Mouse (Mus musculus) retina, embryonic 14.5 days (tissue): ENCODE measurements at regions not wholly inside any gene's neighbourhood (a gene's known extent, or its start where the extent isn't known, plus 50 kb on each side); places are given as distances from the start of the nearest gene placed in this dataset.

Experiments used
- DNase-seq: peaks from one replicate; pipeline ENCODE4 v3.0.0-alpha.2; 2015; ENCODE audit warnings: low spot score

DNA sequence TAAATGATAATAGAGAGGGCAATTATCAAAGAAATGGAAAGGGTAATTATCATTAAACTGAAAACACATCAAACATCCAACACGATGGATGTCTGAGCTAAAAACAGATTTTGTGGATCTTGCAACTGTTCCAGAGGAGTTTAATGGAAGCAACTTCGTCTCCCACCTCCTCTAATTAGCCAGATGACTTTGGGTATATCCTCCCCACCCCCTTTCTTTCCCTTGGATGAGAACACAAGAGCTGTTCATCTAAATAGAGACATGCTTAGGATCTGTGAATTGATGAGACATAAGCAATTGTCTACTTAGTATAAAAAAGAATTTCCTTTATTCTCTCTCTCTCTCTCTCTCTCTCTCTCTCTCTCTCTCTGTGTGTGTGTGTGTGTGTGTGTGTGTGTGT lies 333.7 kb upstream of the Adgrl2 start:
- no peak for DNase-seq

DNA sequence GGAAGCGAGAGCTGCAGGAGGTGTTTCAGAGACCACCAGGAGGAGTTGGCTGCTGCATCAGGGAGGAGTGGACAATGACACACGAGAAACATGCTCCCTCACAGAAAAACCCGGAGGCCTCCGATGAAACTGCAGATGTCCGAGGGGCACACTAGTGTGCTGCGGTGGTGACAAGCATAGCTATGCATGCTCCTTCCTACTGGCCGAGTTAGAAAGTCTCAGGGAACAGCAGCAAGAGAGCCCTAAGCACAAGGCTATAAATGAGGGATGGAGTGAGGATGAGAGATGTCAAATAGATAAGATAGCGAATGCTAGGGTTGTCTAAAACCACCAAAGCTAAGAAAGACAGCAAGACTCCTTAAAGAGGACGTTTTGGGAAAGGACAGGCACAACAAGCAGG lies 328.4 kb upstream of the Adgrl2 start:
- no peak for DNase-seq

GRCm38 (mm10) chr3:149314258-149314657 lies 323.9 kb upstream of the Adgrl2 start:
- DNase-seq: no peak

GRCm38 (mm10) chr3:149313217-149313616 lies 322.9 kb upstream of the Adgrl2 start:
- DNase-seq: no peak

GRCm38 (mm10) chr3:149311576-149311975 lies 321.2 kb upstream of the Adgrl2 start:
- no peak for DNase-seq

DNA sequence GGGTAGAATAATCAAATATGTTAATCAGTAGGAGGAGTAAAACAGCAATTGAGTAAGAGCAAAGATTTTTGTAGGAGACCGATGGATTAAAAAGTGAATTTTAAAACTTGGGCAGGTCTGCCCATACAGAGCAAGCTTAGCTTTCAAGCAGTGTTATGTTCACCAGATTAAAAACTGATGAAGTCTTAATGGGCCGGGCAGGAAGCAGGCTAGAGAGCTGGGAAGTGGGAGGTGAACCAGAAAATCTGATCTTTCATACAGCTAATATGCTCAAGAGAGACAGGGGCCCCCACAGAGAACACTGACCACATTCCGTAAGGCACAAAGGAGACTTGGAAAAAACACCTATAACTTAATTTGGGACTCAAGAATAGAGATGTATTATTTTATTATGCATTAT lies 316.4 kb upstream of the Adgrl2 start:
- peak; percentile 76 for DNase-seq

- DNase-seq: no peak
Measured at GRCm38 (mm10) chr3:149306291-149306690, 315.9 kb upstream of the Adgrl2 start.

GRCm38 (mm10) chr3:149305440-149305839 lies 315.1 kb upstream of the Adgrl2 start:
- DNase-seq: no peak

- no peak for DNase-seq
Measured at GRCm38 (mm10) chr3:149305011-149305413, 314.7 kb upstream of the Adgrl2 start.

GRCm38 (mm10) chr3:149303418-149303817 lies 313.1 kb upstream of the Adgrl2 start:
- DNase-seq: no peak

- no peak for DNase-seq
Measured at GRCm38 (mm10) chr3:149300002-149300401, 309.6 kb upstream of the Adgrl2 start.

GRCm38 (mm10) chr3:149296419-149296962 lies 306.1 kb upstream of the Adgrl2 start:
- no peak for DNase-seq

DNA sequence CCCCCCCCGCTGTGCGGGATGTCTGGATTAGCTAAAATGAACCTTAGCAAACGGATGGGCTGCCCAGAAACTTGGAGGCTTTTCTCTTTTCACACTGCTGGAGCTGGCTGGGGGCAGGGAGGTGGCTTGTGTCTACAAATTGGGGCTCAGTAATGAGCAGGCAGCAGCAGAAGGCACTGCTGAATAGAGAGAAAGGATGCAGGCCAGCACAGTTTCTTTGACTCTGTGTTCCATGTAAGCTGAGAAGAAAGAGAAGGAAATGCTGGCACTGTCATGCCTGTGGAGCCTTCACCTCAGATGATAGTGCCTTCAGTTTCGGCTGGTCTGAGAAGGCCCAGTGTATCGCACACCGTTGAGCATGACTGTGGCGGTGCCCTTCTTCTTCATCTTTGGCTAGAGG lies 305.6 kb upstream of the Adgrl2 start:
- no peak for DNase-seq

DNA sequence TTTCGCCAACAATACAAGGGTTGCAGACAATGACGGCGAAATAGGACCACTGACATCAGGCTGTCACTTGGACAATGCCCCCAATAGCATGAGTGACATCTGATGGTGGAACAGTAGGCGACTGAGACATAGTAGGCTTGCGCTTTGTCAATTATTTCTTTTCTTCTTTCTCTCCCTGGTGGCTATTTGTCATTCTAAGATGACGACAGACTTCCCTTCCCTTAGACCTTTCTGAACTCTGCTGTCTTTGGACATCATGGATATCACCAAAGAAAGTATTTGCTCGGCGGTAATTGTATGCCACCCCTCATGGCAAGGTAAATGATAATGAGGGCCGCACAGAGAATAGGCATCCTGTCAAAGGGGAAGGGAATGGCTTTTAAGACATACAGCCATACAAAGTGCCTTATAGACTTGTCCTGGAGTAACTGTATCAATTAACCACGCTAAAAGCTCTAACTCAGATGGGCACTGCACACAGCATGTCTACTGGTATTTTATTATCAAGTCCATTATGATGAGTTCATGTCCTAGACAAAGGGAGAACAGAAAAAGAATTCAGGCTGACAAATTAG lies 305.0 kb upstream of the Adgrl2 start:
- peak; percentile 73 for DNase-seq

- no peak for DNase-seq
Measured at GRCm38 (mm10) chr3:149294445-149294844, 304.1 kb upstream of the Adgrl2 start.

- no peak for DNase-seq
Measured at GRCm38 (mm10) chr3:149292459-149292858, 302.1 kb upstream of the Adgrl2 start.

DNA sequence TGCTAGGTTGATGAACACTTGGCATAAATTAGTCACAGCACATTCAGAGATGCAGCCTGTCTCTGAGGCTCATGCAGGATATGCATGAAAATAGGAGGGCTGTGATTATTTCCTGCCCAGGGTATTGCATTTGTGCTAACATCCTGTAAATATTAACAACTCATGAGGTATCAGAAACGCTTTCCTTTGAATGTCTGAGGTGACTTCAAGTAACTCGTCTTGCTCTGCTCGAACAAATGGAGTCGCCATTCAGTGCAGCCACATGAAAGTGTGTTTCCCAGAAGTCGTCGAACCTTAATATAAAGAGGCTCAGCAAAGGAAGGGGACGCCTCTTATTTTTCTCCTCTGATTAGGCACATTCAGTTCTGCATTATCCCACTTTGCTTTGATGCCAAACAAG lies 301.1 kb upstream of the Adgrl2 start:
- DNase-seq: no peak

DNA sequence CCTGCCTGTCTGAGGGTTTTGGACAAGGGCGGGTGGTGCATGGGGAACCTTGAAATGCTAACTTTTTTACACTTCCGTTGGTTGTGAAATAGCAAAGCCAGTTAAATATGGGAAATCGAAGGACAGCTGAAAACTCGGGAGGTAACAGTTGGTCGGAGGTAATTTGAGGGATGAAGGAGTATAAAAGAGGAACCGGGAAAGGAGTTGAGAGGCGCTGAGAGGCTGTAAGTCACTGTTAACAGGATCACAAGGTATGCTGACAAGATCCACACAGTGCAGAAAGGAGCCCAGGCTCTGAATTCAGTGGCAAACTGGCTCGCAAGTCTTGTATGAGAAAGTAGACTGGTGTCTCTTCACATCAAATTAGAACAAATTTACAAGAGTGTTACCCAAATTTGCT lies 299.9 kb upstream of the Adgrl2 start:
- no peak for DNase-seq

DNA sequence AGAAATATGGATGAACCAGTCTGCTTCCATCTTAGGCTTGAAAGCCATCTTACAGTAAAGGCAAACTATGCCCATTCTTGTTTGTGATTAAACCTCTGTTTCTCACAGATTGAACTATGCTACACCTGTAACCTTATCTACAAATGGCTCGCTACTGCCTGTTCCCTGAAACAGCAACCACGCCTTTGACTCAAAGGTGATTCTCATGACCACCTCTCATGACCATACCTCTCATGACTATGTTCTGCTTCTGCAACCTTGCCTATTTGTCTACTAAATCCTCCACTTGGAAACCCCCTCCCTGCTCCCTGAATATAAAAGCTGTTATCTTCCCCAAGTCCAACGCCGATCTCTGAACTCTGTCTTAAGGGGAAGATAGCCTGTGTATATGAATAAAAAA lies 296.7 kb upstream of the Adgrl2 start:
- no peak for DNase-seq

DNA sequence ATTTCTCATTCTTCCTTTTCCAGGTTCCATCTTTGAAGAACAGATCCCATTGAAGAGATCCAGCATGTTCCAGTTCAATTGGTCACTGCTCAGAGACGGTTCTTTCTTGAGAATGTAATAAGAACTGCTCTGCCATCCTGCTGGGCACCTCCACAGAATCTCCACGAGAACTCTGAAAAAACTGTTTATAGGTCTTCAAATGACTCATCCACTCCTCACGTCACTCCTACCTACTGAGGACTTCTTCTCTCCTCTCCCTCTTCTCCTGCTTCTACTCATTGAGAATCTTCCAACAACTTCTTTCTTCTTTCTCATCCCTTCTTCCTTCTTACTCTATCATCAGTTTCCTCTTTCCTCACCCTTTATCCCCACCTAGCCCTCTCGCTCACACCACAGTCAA lies 294.6 kb upstream of the Adgrl2 start:
- no peak for DNase-seq

DNA sequence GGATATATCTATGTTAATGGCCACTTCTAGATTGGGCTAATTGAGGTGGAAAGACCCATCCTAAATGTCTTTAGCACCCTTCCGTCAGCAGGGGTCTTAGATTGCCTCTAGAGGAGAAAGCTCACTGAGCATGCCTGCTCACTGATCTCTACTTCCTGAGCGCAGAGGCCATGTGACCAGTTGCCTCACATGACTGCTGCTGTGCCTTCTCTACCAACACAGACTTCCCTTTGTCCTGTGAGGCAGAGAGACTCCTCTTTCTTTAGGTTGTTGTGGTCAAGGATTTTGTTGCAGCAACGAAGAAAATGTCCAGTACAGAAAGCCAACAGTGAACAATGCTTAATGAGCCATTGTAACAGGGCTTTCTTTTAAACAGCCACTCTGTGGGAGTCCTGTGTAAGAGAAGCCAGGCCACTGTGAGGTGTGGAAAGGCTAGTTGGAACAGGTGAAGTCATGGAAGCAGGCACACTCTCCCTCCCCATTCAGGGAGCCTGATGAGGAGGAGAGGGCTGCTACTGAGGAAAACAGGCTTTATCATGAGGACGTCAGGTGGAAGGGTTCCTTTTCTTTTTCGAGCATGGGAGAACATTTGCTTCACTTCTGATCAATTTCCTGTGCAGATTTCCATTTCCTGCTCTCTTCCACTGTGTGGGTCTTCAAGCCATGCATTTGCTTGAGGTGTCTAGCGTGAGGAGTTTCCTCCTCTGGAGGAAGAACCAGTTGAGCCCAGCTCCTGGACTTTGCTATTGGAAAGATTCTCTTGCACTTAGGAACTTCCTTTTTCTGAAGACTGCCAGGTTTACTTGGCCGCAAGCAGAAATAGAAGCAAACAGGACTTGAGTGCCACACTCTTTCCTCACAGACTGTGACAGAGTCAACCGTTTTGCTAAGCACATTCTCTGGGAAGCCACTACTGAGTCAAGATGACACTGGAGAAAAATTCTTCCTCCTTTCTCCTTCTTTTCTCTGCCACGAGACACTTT lies 290.7 kb upstream of the Adgrl2 start:
- no peak for DNase-seq

- DNase-seq: peak; percentile 38
Measured at GRCm38 (mm10) chr3:149279338-149279737, 289.0 kb upstream of the Adgrl2 start.

GRCm38 (mm10) chr3:149277812-149278211 lies 287.5 kb upstream of the Adgrl2 start:
- DNase-seq: no peak
